Mouse (Mus musculus) hindbrain, embryonic 11.5 days (tissue): ENCODE results near the gene Gm5565. TPM values are rescaled to one million over a fixed set of nuclear protein-coding genes. Genes with fewer than 3 reads are reported as not detected.
"Not testable (repeated sequence)": the region's sequence is repeated elsewhere in the genome, so short reads cannot be mapped to it uniquely, and the experiment has no call there.

Experiments used
- ATAC-seq: fragments of 200-750 bp; cut with Nextera tagmentation; 2 replicates; pipeline ENCODE4 v1.8.0; 2017; ENCODE audit warnings: mild to moderate bottlenecking, moderate TSS enrichment, moderate library complexity; ENCODE audit not compliant: low FRiP score
- DNase-seq: peaks from one replicate; pipeline ENCODE4 v3.0.0-alpha.2; 2015; ENCODE audit warnings: low spot score
- H3K27ac ChIP-seq: fragments of 300-500 bp; sonication (generic); 2 replicates; pipeline ENCODE4 v1.5.1; 2014; ENCODE audit warnings: mild to moderate bottlenecking, low read depth, low read length
- H3K27me3 ChIP-seq: fragments of 300-500 bp; sonication (generic); 2 replicates; pipeline ENCODE4 v1.6.1; 2014; ENCODE audit warnings: mild to moderate bottlenecking, low read length, moderate library complexity, mixed read lengths; ENCODE audit not compliant: control insufficient read depth, insufficient read depth
- H3K36me3 ChIP-seq: fragments of 300-500 bp; sonication (generic); 2 replicates; pipeline ENCODE4 v1.6.1; 2014; ENCODE audit warnings: mild to moderate bottlenecking, low read length, moderate library complexity, mixed read lengths; ENCODE audit not compliant: control insufficient read depth, insufficient read depth
- H3K4me1 ChIP-seq: fragments of 300-500 bp; sonication (generic); replicated peaks from 2 replicates; pipeline ENCODE4 v1.6.1; 2014; ENCODE audit warnings: low read length, mixed read lengths; ENCODE audit not compliant: control insufficient read depth, insufficient read depth
- H3K4me2 ChIP-seq: fragments of 300-500 bp; sonication (generic); replicated peaks from 2 replicates; pipeline ENCODE4 v1.6.1; 2014; ENCODE audit warnings: mild to moderate bottlenecking, low read depth, low read length
- H3K4me3 ChIP-seq: fragments of 300-500 bp; sonication (generic); 2 replicates; pipeline ENCODE4 v1.5.1; 2014; ENCODE audit warnings: low read depth, low read length
- H3K9ac ChIP-seq: fragments of 300-500 bp; sonication (generic); 2 replicates; pipeline ENCODE4 v1.6.1; 2014; ENCODE audit warnings: low read depth, low read length
- H3K9me3 ChIP-seq: fragments of 300-500 bp; sonication (generic); 2 replicates; pipeline ENCODE4 v1.6.1; 2016; ENCODE audit warnings: low read length; ENCODE audit not compliant: control insufficient read depth
- WGBS: fragments of 180-500 bp; shearing (Covaris S2); extraction: QIAGEN DNeasy Blood & Tissue Kit; methylation state at CpG from one replicate; pipeline ENCODE4 v1.1.7; 2014; 5-methylcytosine and 5-hydroxymethylcytosine counted together
- polyA plus RNA-seq: library from polyadenylated mRNA; unstranded; fragments of >200 nt; fragmentation: Nextera tagmentation; extraction: Ambion mirVana; gene quantifications from 2 replicates; pipeline ENCODE4 v1.2.1, GENCODE M21; 2014

Gene Gm5565
- not detected in 2 replicates for polyA plus RNA-seq

DNA sequence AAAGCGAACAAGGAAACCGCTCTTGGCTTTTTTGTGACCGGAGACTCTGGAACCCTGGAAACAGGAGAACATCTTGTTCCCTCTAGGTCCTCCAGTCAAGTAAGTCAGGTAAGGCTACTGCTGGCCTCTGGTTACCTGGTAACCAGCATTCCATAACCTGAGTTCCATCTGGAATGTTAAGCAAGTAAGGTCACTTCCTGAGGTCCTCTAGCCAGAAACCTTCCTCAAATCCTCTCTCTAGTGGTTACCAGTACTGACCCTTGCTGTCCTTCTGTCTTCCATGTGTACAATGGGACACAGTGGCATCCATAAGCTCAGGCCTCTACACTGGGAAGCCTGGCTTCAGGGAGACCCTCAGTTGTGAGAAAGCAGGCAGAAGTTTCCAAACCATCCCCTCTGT, at the start of gene Gm5565:
TSS of gene Gm5565 (minus strand) at position 101 of the 400 bp plus-strand sequence.
- not testable (repeated sequence) for DNase-seq, H3K27me3 ChIP-seq, H3K4me2 ChIP-seq, H3K36me3 ChIP-seq, H3K27ac ChIP-seq, H3K9ac ChIP-seq, H3K9me3 ChIP-seq, H3K4me3 ChIP-seq, ATAC-seq, H3K4me1 ChIP-seq
- WGBS, result 97% methylated on average over 3 of the region's 3 CpGs

DNA sequence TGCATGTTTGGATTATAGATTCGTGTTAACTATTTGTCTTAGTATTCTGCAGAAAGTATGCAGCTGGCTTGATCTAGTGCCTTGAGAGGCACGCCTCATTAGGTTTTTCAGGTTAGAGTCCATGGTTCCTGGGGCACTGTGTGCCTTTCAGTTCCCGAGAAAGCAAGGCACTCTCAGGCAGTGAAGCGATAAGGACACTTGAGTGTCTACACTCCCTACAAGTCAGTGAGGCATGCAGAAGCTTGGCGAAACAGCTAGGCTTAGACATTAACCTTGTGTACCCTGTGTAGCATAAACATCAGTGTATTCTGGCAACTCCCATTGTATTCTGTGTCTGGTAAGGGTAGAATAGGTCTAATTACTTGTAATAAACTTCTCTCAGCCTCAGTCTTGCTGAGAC, 45.2 kb upstream of the Gm5565 start:
- H3K9me3 ChIP-seq, result no peaks in the 10 kb centered on the region
- H3K27me3 ChIP-seq, result no peaks in the 10 kb centered on the region
- no peak for ATAC-seq
- 98% methylated on average over 5 of the region's 5 CpGs for WGBS
- H3K4me3 ChIP-seq, result no peak overlapping the region
- no peak overlapping the region for H3K4me2 ChIP-seq
- peaks cover 19% of the 10 kb centered on the region; the same call in 1 of the 2 replicates for H3K36me3 ChIP-seq
- DNase-seq, result no peak
- H3K27ac ChIP-seq, result no peak overlapping the region
- H3K4me1 ChIP-seq, result no peaks in the 10 kb centered on the region
- no peak overlapping the region for H3K9ac ChIP-seq

DNA sequence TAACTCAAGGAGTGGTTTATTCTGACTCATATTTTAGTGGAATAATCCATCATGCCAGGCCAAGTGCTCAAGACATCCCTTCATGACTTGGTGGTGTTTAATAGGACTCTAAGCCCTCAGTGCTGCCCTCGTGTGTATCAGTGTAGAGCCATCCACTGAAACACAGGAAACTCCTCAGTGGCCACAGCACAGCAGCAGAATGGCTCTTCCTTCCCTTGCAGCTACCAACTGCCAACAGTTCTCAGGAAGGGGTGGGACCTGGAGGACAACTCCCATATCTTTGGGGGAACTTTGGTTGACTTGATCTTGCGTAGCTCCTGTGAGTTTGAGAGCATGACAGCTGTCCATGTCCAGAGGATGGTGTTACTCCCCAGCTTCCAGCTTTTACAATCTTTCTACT, 43.6 kb upstream of the Gm5565 start:
- Histone ChIP-seq H3K36me3 (peaks cover 19% of the 10 kb centered on the region; the same call in 1 of the 2 replicates), H3K4me3 (no peak overlapping the region), H3K4me2 (no peak overlapping the region), H3K9me3 (no peaks in the 10 kb centered on the region), H3K9ac (no peak overlapping the region), H3K27me3 (no peaks in the 10 kb centered on the region), H3K4me1 (no peaks in the 10 kb centered on the region), H3K27ac (no peak overlapping the region)
- WGBS, result 80% methylated on average over 2 of the region's 2 CpGs
- no peak for ATAC-seq
- DNase-seq, result no peak

DNA sequence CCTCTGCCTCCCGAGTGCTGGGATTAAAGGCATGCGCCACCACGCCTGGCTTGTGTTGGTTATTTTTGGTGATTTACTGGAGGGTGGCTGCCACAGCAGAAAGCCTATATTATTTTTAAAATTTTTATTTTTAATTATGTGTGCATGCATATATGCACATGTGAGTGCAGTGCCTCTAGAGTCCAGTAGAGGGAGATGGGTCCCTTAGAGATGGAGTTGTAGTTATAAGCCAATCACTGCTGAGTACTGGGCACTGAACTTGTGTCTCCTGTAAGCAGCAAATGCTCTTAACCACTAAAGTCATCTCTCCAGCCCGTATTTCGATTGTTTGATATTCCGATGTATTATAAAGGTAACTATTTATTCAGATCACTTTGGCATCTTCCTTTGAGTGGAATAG, 40.2 kb upstream of the Gm5565 start:
- Histone ChIP-seq H3K27ac (no peak overlapping the region), H3K36me3 (peaks cover 10% of the 10 kb centered on the region; the same call in 1 of the 2 replicates), H3K9me3 (no peaks in the 10 kb centered on the region), H3K4me3 (no peak overlapping the region), H3K27me3 (no peaks in the 10 kb centered on the region), H3K4me2 (no peak overlapping the region), H3K9ac (no peak overlapping the region), H3K4me1 (no peaks in the 10 kb centered on the region)
- WGBS, result 96% methylated on average over 6 of the region's 6 CpGs
- DNase-seq (no peak), ATAC-seq (no peak)

DNA sequence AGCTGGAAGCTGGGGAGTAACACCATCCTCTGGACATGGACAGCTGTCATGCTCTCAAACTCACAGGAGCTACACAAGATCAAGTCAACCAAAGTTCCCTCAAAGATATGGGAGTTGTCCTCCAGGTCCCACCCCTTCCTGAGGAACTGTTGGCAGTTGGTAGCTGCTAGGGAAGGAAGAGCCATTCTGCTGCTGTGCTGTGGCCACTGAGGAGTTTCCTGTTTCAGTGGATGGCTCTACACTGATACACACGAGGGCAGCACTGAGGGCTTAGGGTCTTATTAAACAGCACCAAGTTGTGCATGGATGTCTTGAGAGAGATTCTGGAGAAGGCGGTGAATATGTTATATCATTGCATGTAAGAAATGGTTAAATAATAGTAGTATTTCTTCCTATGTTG, 39.2 kb upstream of the Gm5565 start:
- DNase-seq (no peak), ATAC-seq (no peak)
- WGBS, result 77% methylated on average over 2 of the region's 2 CpGs
- Histone ChIP-seq H3K4me3 (no peak overlapping the region), H3K9ac (no peak overlapping the region), H3K4me2 (no peak overlapping the region), H3K9me3 (no peaks in the 10 kb centered on the region), H3K27ac (no peak overlapping the region), H3K4me1 (no peaks in the 10 kb centered on the region), H3K27me3 (no peaks in the 10 kb centered on the region), H3K36me3 (peaks cover 7% of the 10 kb centered on the region; the same call in 1 of the 2 replicates)

DNA sequence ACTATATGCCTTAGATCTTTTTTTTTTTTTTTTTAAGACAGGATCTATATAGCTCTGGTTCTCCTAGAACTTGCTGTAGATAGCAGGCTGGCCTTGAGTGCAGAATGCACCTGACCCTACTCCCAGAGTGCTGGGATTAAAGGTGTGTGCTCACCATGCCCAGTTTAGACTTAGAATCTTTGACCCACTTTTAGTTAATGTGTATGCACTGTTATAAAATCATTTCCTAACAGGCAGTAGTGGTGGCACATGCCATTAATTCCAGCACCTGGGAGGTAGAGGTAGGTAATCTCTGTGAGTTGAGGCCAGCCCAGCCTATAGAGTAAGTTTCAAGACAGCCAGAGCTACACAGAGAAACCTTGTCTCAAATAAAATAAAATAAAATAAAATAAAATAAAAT, 38.7 kb upstream of the Gm5565 start:
- H3K9me3 ChIP-seq, result no peaks in the 10 kb centered on the region
- H3K36me3 ChIP-seq, result peaks cover 4% of the 10 kb centered on the region; the same call in 1 of the 2 replicates
- no peak overlapping the region for H3K27ac ChIP-seq
- no peaks in the 10 kb centered on the region for H3K4me1 ChIP-seq
- no peak for DNase-seq
- H3K4me3 ChIP-seq, result no peak overlapping the region
- H3K4me2 ChIP-seq, result no peak overlapping the region
- no peaks in the 10 kb centered on the region for H3K27me3 ChIP-seq
- H3K9ac ChIP-seq, result no peak overlapping the region
- ATAC-seq, result no peak

DNA sequence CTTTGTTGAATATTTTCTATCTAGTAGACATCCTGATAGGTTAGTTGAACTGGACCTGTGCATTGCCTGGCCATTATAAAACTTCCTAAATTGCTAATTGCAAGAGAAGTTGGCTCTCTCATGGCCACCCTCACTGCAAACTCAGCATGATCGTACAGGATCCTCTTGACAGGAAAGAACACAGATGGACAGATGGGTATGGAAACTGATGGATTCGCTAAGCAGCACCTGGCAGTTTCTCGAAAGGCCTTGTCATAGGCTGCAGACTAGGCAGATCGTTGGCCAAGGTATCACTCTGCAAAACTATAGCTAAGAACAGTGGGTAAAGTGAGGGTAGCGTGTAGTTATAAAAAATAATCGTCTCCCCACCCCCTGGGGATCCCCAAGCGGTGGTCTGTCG, 33.0 kb upstream of the Gm5565 start:
- Histone ChIP-seq H3K9ac (no peak overlapping the region), H3K36me3 (no peaks in the 10 kb centered on the region), H3K4me2 (no peak overlapping the region), H3K4me3 (no peak overlapping the region), H3K4me1 (no peaks in the 10 kb centered on the region), H3K27me3 (no peaks in the 10 kb centered on the region), H3K27ac (no peak overlapping the region), H3K9me3 (no peaks in the 10 kb centered on the region)
- no peak for ATAC-seq
- 83% methylated on average over 8 of the region's 8 CpGs for WGBS
- no peak for DNase-seq

DNA sequence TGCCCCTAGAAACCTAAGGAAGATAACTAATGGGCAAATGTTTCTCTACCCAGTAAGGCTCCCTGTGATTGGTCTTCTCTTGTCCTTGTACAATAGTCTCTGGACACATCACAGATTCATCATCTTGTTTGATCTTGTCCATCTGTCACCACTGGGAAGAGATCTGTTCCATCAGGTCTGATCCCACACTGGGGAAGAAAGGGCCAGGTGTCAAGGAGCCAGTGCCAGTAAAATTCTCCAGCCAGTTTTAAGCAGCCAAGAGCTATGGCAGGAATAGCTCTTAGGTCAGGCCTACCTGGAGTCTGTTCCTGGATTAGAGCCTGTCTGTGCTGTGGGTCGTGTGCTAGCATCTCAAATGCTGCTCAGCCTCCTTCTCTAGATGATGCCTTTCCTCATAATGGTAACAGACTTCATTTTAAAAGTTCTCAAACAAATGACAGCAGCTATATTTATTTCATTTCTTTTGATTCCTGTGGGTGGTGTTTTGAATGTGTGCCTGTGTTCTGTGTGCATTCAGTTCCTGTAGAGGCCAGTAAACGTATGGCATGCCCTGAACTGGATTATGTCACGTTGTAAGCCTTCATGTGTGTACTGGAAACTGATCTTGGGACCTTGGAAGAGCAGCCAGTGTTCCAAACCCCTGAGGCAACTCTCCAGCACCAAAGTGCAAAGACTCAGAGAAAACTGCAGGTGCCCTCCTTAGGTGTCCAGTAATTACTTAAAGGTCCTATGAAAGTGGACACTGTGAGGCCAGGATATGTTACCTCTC, 30.3 kb upstream of the Gm5565 start:
- Histone ChIP-seq H3K9ac (no peak overlapping the region), H3K9me3 (no peaks in the 10 kb centered on the region), H3K4me3 (no peak overlapping the region), H3K4me2 (no peak overlapping the region), H3K27ac (no peak overlapping the region), H3K4me1 (no peaks in the 10 kb centered on the region), H3K36me3 (no peaks in the 10 kb centered on the region), H3K27me3 (no peaks in the 10 kb centered on the region)
- DNase-seq, result no peak
- 61% methylated on average over 3 of the region's 3 CpGs for WGBS
- ATAC-seq, result no peak

DNA sequence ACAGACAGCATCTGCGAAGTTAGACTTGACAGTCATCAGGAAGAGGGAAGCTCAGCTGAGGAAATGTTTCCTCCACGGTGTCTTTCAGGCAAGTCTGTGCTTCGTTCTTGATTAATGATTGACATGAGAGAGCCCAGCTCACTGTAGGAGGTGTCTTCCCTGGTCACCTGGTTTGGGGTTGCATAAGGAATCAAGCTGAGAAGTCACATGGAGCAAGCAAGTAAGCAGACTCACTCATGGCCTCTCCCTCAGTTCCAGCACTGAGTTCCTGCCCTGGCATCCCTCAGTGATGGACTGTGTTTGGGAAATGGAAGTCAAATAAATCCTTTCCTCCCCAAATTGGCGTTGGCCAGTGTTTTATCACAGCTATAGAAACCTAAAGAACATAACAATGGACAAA, 29.8 kb upstream of the Gm5565 start:
- H3K27ac ChIP-seq, result no peak overlapping the region
- ATAC-seq (no peak), DNase-seq (no peak)
- H3K4me3 ChIP-seq, result no peak overlapping the region
- no peaks in the 10 kb centered on the region for H3K27me3 ChIP-seq
- H3K4me1 ChIP-seq, result no peaks in the 10 kb centered on the region
- no peak overlapping the region for H3K9ac ChIP-seq
- 72% methylated on average over 4 of the region's 4 CpGs for WGBS
- H3K9me3 ChIP-seq, result no peaks in the 10 kb centered on the region
- no peaks in the 10 kb centered on the region for H3K36me3 ChIP-seq
- no peak overlapping the region for H3K4me2 ChIP-seq
